Mouse (Mus musculus) ES-E14 (cell line): ENCODE results near the gene Baiap2.

Source experiments
- CHD2 ChIP-seq: IDR thresholded peaks from 2 replicates; pipeline ENCODE4 v1.6.1; 2014; ENCODE audit warnings: mild to moderate bottlenecking, low read depth, low read length, inconsistent platforms
- ZNF384 ChIP-seq: IDR thresholded peaks from 2 replicates; pipeline ENCODE4 v1.6.1; 2012; ENCODE audit warnings: low read depth, low read length, inconsistent platforms

DNA sequence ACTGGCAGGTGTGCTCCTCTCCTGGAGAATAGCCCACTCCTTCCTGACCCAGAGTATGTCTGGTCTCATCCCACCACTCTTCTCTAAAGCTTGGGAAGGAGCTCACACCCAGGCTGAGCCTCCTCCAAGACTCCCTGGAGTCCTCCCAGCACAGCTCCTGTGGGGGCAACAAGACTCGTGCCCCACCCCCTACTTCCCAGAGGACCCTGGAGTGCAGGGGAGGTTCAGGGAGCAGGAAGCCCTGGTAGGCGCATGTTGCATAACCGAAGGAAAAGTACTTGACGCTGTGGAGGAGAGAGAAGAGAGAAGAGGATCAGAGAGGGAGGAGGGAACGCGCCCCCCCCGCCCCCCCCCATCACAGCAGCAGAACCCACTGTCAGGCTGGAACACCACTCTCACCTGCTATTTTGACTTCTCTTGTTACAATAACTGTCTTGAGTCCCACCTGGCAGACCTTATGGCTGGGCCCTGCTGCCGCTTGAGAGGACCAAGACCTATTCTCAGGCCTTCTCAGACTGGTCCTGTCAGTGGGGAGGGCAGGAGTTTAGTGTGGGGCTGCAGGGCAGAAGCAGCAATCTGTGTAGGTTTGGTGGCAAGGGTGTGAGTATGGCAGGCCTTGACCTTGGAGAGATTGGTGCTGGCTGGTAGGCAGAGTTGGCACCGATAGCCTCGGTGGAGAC, 48.2 kb downstream of the Baiap2 start:
- TF ChIP-seq ZNF384, result no peak
- no peak for TF ChIP-seq CHD2
